Mouse (Mus musculus) heart, postnatal 0 days (tissue): ENCODE measurements around the gene Fam49a.

ENCODE experiments used
- CTCF ChIP-seq: IDR thresholded peaks from 2 replicates; pipeline ENCODE4 v1.5.1; 2016; ENCODE audit warnings: antibody characterized with exemption, control low read depth, low read depth
- EP300 ChIP-seq: IDR thresholded peaks from 2 replicates; pipeline ENCODE4 v1.6.1; 2016; ENCODE audit warnings: antibody characterized with exemption, low read depth

GRCm38 (mm10) chr12:12277741-12278463 lies 16.0 kb downstream of the Fam49a start:
- TF ChIP-seq CTCF (no peak), EP300 (no peak)
